Mouse (Mus musculus) forebrain, embryonic 13.5 days (tissue): Measurements from ENCODE around the gene Cbll1. TPM values are rescaled to one million over a fixed set of nuclear protein-coding genes. Genes with fewer than 3 reads are reported as not detected.
A peak's percentile ranks its signal among the peaks of the same experiment; 100 is the strongest.

Experiments
- ATAC-seq: fragments of 200-750 bp; cut with Nextera tagmentation; 2 replicates; pipeline ENCODE4 v1.8.0; 2017
- H3K27ac ChIP-seq: fragments of 300-500 bp; sonication (generic); 2 replicates; pipeline ENCODE4 v1.5.1; 2015; ENCODE audit warnings: inconsistent platforms, mild to moderate bottlenecking, moderate library complexity
- H3K27me3 ChIP-seq: fragments of 300-500 bp; sonication (generic); 2 replicates; pipeline ENCODE4 v1.6.1; 2015; ENCODE audit warnings: mild to moderate bottlenecking, inconsistent platforms
- H3K36me3 ChIP-seq: fragments of 300-500 bp; sonication (generic); 2 replicates; pipeline ENCODE4 v1.6.1; 2015; ENCODE audit warnings: mild to moderate bottlenecking, inconsistent platforms; ENCODE audit not compliant: poor library complexity, severe bottlenecking
- H3K4me1 ChIP-seq: fragments of 300-500 bp; sonication (generic); 2 replicates; pipeline ENCODE4 v1.6.1; 2015; ENCODE audit warnings: inconsistent platforms
- H3K4me2 ChIP-seq: fragments of 300-500 bp; sonication (generic); 2 replicates; pipeline ENCODE4 v1.6.1; 2015; ENCODE audit warnings: inconsistent platforms, mild to moderate bottlenecking, moderate library complexity
- H3K4me3 ChIP-seq: fragments of 300-500 bp; sonication (generic); 2 replicates; pipeline ENCODE4 v1.5.1; 2015; ENCODE audit warnings: mild to moderate bottlenecking, inconsistent platforms
- H3K9ac ChIP-seq: fragments of 300-500 bp; sonication (generic); 2 replicates; pipeline ENCODE4 v1.6.1; 2015; ENCODE audit warnings: mild to moderate bottlenecking, inconsistent platforms
- H3K9me3 ChIP-seq: fragments of 300-500 bp; sonication (generic); replicated peaks from 2 replicates; pipeline ENCODE4 v1.6.1; 2016; ENCODE audit warnings: inconsistent platforms
- WGBS: fragments of 180-500 bp; shearing (Covaris S2); methylation state at CpG from one replicate; pipeline ENCODE4 v1.1.7; 2015; 5-methylcytosine and 5-hydroxymethylcytosine counted together
- polyA plus RNA-seq: library from polyadenylated mRNA; unstranded; fragments of >200 nt; fragmentation: Nextera tagmentation; extraction: Ambion mirVana; gene quantifications from 2 replicates; pipeline ENCODE4 v1.2.1, GENCODE M21; 2015

Gene Cbll1
- polyA plus RNA-seq, result 14.7 and 15.9 TPM in 2 replicates

- no peaks in the 10 kb centered on the region for H3K27me3 ChIP-seq
- peaks cover 18% of the 10 kb centered on the region for H3K4me1 ChIP-seq
Observed at GRCm38 (mm10) chr12:31499314-31500131, at the start of gene Cbll1. Gene Cbll1 (minus strand): TSS chr12:31499616.

GRCm38 (mm10) chr12:31546061-31546460 lies 46.6 kb upstream of the Cbll1 start:
- no peak overlapping the region for H3K4me2 ChIP-seq

More at GRCm38 (mm10) chr12:31499314-31500131, at the start of gene Cbll1:
- under 1% methylated on average over 68 of the region's 68 CpGs for WGBS
- Histone ChIP-seq H3K36me3 (peaks cover under 1% of the 10 kb centered on the region), H3K27ac (peak within 1 kb of the TSS; percentile 90), H3K9me3 (no peaks in the 10 kb centered on the region), H3K9ac (peak within 1 kb of the TSS; percentile 90), H3K4me2 (peak within 1 kb of the TSS; percentile 73), H3K4me3 (peak within 1 kb of the TSS; percentile 88)
- peak; percentile 99 for ATAC-seq

GRCm38 (mm10) chr12:31545219-31545618 lies 45.8 kb upstream of the Cbll1 start:
- 57% methylated on average over 2 of the region's 2 CpGs for WGBS
- H3K9me3 ChIP-seq, result no peaks in the 10 kb centered on the region

More at GRCm38 (mm10) chr12:31546061-31546460, 46.6 kb upstream of the Cbll1 start:
- H3K9me3 ChIP-seq, result no peaks in the 10 kb centered on the region
- H3K36me3 ChIP-seq, result no peaks in the 10 kb centered on the region
- H3K27ac ChIP-seq, result no peak overlapping the region
- no peak for ATAC-seq
- 67% methylated on average over 1 of the region's 1 CpGs for WGBS
- H3K9ac ChIP-seq, result no peak overlapping the region
- 0 out of 2 replicates have a peak, but pooled peaks cover under 1% of the 10 kb centered on the region for H3K27me3 ChIP-seq
- no peaks in the 10 kb centered on the region for H3K4me1 ChIP-seq
- no peak overlapping the region for H3K4me3 ChIP-seq

GRCm38 (mm10) chr12:31541541-31541940 lies 42.1 kb upstream of the Cbll1 start:
- no peak overlapping the region for H3K4me3 ChIP-seq
- no peak overlapping the region for H3K27ac ChIP-seq
- H3K9ac ChIP-seq, result no peak overlapping the region
- no peak for ATAC-seq
- H3K9me3 ChIP-seq, result no peaks in the 10 kb centered on the region
- no peaks in the 10 kb centered on the region for H3K4me1 ChIP-seq
- 78% methylated on average over 5 of the region's 5 CpGs for WGBS
- H3K4me2 ChIP-seq, result no peak overlapping the region
- no peaks in the 10 kb centered on the region for H3K36me3 ChIP-seq
- H3K27me3 ChIP-seq, result no peaks in the 10 kb centered on the region

More at GRCm38 (mm10) chr12:31545219-31545618, 45.8 kb upstream of the Cbll1 start:
- ATAC-seq, result no peak
- Histone ChIP-seq H3K36me3 (no peaks in the 10 kb centered on the region), H3K4me3 (no peak overlapping the region), H3K9ac (no peak overlapping the region), H3K27me3 (no peaks in the 10 kb centered on the region), H3K4me2 (no peak overlapping the region), H3K4me1 (no peaks in the 10 kb centered on the region), H3K27ac (no peak overlapping the region)

GRCm38 (mm10) chr12:31539783-31540182 lies 40.4 kb upstream of the Cbll1 start:
- 64% methylated on average over 2 of the region's 2 CpGs for WGBS
- no peak for ATAC-seq
- no peaks in the 10 kb centered on the region for H3K36me3 ChIP-seq
- no peaks in the 10 kb centered on the region for H3K27me3 ChIP-seq
- no peaks in the 10 kb centered on the region for H3K4me1 ChIP-seq
- H3K27ac ChIP-seq, result no peak overlapping the region
- H3K4me2 ChIP-seq, result no peak overlapping the region
- no peaks in the 10 kb centered on the region for H3K9me3 ChIP-seq
- H3K9ac ChIP-seq, result no peak overlapping the region
- H3K4me3 ChIP-seq, result no peak overlapping the region

GRCm38 (mm10) chr12:31537515-31538230 lies 38.3 kb upstream of the Cbll1 start:
- H3K4me2 ChIP-seq, result no peak overlapping the region
- no peaks in the 10 kb centered on the region for H3K9me3 ChIP-seq
- H3K27ac ChIP-seq, result no peak overlapping the region
- 84% methylated on average over 7 of the region's 7 CpGs for WGBS
- peaks cover 13% of the 10 kb centered on the region for H3K4me1 ChIP-seq
- no peak for ATAC-seq
- no peak overlapping the region for H3K4me3 ChIP-seq
- H3K27me3 ChIP-seq, result no peaks in the 10 kb centered on the region
- H3K9ac ChIP-seq, result no peak overlapping the region
- no peaks in the 10 kb centered on the region for H3K36me3 ChIP-seq

GRCm38 (mm10) chr12:31534060-31534843 lies 34.8 kb upstream of the Cbll1 start:
- H3K4me2 ChIP-seq, result no peak overlapping the region
- no peak overlapping the region for H3K27ac ChIP-seq
- peak; percentile 30; the same call in 1 of the 2 replicates for ATAC-seq
- H3K4me3 ChIP-seq, result no peak overlapping the region
- WGBS, result 49% methylated on average over 11 of the region's 11 CpGs
- H3K9me3 ChIP-seq, result no peaks in the 10 kb centered on the region
- no peak overlapping the region for H3K9ac ChIP-seq
- H3K4me1 ChIP-seq, result peaks cover 13% of the 10 kb centered on the region
- H3K27me3 ChIP-seq, result no peaks in the 10 kb centered on the region
- no peaks in the 10 kb centered on the region for H3K36me3 ChIP-seq

GRCm38 (mm10) chr12:31533218-31533908 lies 33.9 kb upstream of the Cbll1 start:
- H3K36me3 ChIP-seq, result no peaks in the 10 kb centered on the region
- WGBS, result 75% methylated on average over 10 of the region's 10 CpGs
- no peak overlapping the region for H3K27ac ChIP-seq
- H3K4me1 ChIP-seq, result peaks cover 13% of the 10 kb centered on the region
- ATAC-seq, result peak; percentile 36; the same call in 1 of the 2 replicates
- H3K4me2 ChIP-seq, result no peak overlapping the region
- H3K9ac ChIP-seq, result no peak overlapping the region
- H3K27me3 ChIP-seq, result no peaks in the 10 kb centered on the region
- no peak overlapping the region for H3K4me3 ChIP-seq
- no peaks in the 10 kb centered on the region for H3K9me3 ChIP-seq

- ATAC-seq, result no peak
- 76% methylated on average over 14 of the region's 14 CpGs for WGBS
- no peak overlapping the region for H3K4me2 ChIP-seq
- H3K4me1 ChIP-seq, result peaks cover 13% of the 10 kb centered on the region
- H3K9ac ChIP-seq, result no peak overlapping the region
- no peaks in the 10 kb centered on the region for H3K36me3 ChIP-seq
- no peak overlapping the region for H3K4me3 ChIP-seq
- H3K27ac ChIP-seq, result no peak overlapping the region
- no peaks in the 10 kb centered on the region for H3K27me3 ChIP-seq
- no peaks in the 10 kb centered on the region for H3K9me3 ChIP-seq
Observed at GRCm38 (mm10) chr12:31532054-31532453, 32.6 kb upstream of the Cbll1 start.

GRCm38 (mm10) chr12:31527407-31527806 lies 28.0 kb upstream of the Cbll1 start:
- no peak for ATAC-seq
- H3K27me3 ChIP-seq, result no peaks in the 10 kb centered on the region
- no peaks in the 10 kb centered on the region for H3K4me1 ChIP-seq
- H3K4me3 ChIP-seq, result no peak overlapping the region
- no peaks in the 10 kb centered on the region for H3K36me3 ChIP-seq
- H3K4me2 ChIP-seq, result no peak overlapping the region
- no peaks in the 10 kb centered on the region for H3K9me3 ChIP-seq
- no peak overlapping the region for H3K9ac ChIP-seq
- H3K27ac ChIP-seq, result no peak overlapping the region
- WGBS, result 46% methylated on average over 6 of the region's 6 CpGs

- Histone ChIP-seq H3K9me3 (no peaks in the 10 kb centered on the region), H3K4me3 (no peak overlapping the region), H3K27me3 (no peaks in the 10 kb centered on the region), H3K27ac (no peak overlapping the region), H3K9ac (no peak overlapping the region), H3K4me2 (no peak overlapping the region), H3K36me3 (no peaks in the 10 kb centered on the region), H3K4me1 (no peaks in the 10 kb centered on the region)
- WGBS, result 60% methylated on average over 3 of the region's 3 CpGs
- no peak for ATAC-seq
Observed at GRCm38 (mm10) chr12:31521371-31521770, 22.0 kb upstream of the Cbll1 start.
